Mouse (Mus musculus) bone marrow, adult 2 months (tissue): ENCODE data around the gene Clca3a1.

Experiments used
- CTCF ChIP-seq: fragments of 200-500 bp; IDR thresholded peaks from 2 replicates; pipeline ENCODE4 v1.5.1; 2011; ENCODE audit warnings: low read length, control low read depth; ENCODE audit not compliant: control insufficient read depth, insufficient read depth
- POLR2A ChIP-seq: fragments of 200-500 bp; IDR thresholded peaks from 2 replicates; pipeline ENCODE4 v1.6.1; 2011; ENCODE audit warnings: low read depth, mild to moderate bottlenecking, control low read depth, low read length, borderline replicate concordance; ENCODE audit not compliant: control insufficient read depth

DNA sequence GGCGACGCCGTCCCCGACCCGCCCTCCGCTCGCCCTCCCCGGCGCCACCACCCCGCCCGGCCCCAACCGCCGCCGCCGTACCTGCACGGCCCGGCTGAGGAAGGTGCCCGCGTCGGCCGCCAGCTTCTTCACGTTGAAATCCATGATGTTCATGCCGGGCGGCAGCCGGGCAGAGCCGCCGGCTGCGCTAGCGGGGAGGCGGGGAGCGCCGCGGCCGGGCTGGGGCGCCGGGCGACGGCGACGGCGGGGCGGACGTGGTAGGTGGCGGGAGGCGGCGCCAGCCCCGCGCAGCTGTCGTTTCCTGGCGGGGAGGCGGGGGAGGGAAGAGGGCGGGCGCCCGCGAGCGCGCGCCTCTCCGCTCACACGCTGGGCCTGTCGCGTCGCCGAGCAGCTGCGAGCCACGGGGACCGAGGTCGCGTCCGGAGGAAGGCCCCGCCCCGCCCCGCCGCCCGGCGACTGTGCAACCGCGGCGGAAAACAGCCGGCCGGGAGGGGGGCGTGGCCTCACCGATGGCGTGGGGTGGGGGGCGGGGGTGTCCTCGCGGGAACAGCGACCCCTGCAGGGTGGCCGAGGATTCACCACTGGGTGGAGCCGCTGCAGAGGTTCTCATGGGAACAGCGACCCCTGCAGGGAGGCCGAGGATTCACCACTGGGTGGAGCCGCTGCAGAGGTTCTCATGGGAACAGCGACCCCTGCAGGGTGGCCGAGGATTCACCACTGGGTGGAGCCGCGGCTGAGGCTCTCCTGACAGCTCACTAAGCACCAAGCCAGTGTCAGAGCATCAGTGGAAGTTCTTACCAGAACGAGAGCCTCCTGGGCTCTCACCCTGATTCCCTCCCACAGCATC is 40.7 kb downstream of the Clca3a1 start, which contains the start of gene Sh3glb1:
- TF ChIP-seq CTCF, result peak; percentile 94
- TF ChIP-seq POLR2A, result peak; percentile 47; the same call in 1 of the 2 replicates
